Mouse (Mus musculus) hindbrain, postnatal 0 days (tissue): ENCODE results near the gene Pmpcb. TPM values are rescaled to one million over a fixed set of nuclear protein-coding genes. Genes with fewer than 3 reads are reported as not detected.

Experiments
- ATAC-seq: fragments of 200-750 bp; cut with Nextera tagmentation; 2 replicates; pipeline ENCODE4 v1.8.0; 2017; ENCODE audit warnings: mild to moderate bottlenecking, moderate TSS enrichment, moderate library complexity
- DNase-seq: peaks from one replicate; pipeline ENCODE4 v3.0.0-alpha.2; 2015; ENCODE audit warnings: low spot score
- H3K27ac ChIP-seq: fragments of 300-500 bp; sonication (generic); 2 replicates; pipeline ENCODE4 v1.5.1; 2014; ENCODE audit warnings: mild to moderate bottlenecking
- H3K27me3 ChIP-seq: fragments of 300-500 bp; sonication (generic); 2 replicates; pipeline ENCODE4 v1.6.1; 2014; ENCODE audit warnings: low read length, mixed read lengths; ENCODE audit not compliant: insufficient read depth
- H3K36me3 ChIP-seq: fragments of 300-500 bp; sonication (generic); 2 replicates; pipeline ENCODE4 v1.6.1; 2014; ENCODE audit warnings: low read length, mixed read lengths; ENCODE audit not compliant: insufficient read depth
- H3K4me1 ChIP-seq: fragments of 300-500 bp; sonication (generic); 2 replicates; pipeline ENCODE4 v1.6.1; 2014; ENCODE audit warnings: antibody characterized with exemption, low read length, mixed read lengths; ENCODE audit not compliant: insufficient read depth
- H3K4me2 ChIP-seq: fragments of 300-500 bp; sonication (generic); 2 replicates; pipeline ENCODE4 v1.6.1; 2014; ENCODE audit warnings: low read depth, mild to moderate bottlenecking, low read length, moderate library complexity, mixed read lengths
- H3K4me3 ChIP-seq: fragments of 300-500 bp; sonication (generic); 2 replicates; pipeline ENCODE4 v1.5.1; 2014; ENCODE audit warnings: low read length
- H3K9ac ChIP-seq: fragments of 300-500 bp; sonication (generic); replicated peaks from 2 replicates; pipeline ENCODE4 v1.6.1; 2014; ENCODE audit warnings: mild to moderate bottlenecking, low read length, moderate library complexity, mixed read lengths
- H3K9me3 ChIP-seq: fragments of 300-500 bp; sonication (generic); 2 replicates; pipeline ENCODE4 v1.6.1; 2016; ENCODE audit warnings: low read length, mixed read lengths
- CTCF ChIP-seq: IDR thresholded peaks from 2 replicates; pipeline ENCODE4 v1.5.1; 2016; ENCODE audit warnings: antibody characterized with exemption, control low read depth, low read depth
- WGBS: fragments of 180-500 bp; shearing (Covaris S2); extraction: QIAGEN DNeasy Blood & Tissue Kit; methylation state at CpG from one replicate; pipeline ENCODE4 v1.1.7; 2014; 5-methylcytosine and 5-hydroxymethylcytosine counted together
- polyA plus RNA-seq: library from polyadenylated mRNA; unstranded; fragments of >200 nt; fragmentation: Nextera tagmentation; extraction: Ambion mirVana; gene quantifications from 2 replicates; pipeline ENCODE4 v1.2.1, GENCODE M21; 2015
- total RNA-seq: library from RNA; depleted of rRNA; stranded (reverse); fragments of >200 nt; gene quantifications from 2 replicates; pipeline ENCODE4 v1.2.3, GENCODE M21; 2014

Pmpcb gene
- total and polyA plus RNA-seq, 2 experiments from 2014 or later: 64.9 to 128 TPM

- Histone ChIP-seq H3K9ac (no peak overlapping the region), H3K36me3 (peaks cover 46% of the 10 kb centered on the region), H3K27me3 (no peaks in the 10 kb centered on the region), H3K27ac (no peak overlapping the region), H3K4me1 (no peaks in the 10 kb centered on the region), H3K4me3 (no peak overlapping the region), H3K9me3 (no peaks in the 10 kb centered on the region), H3K4me2 (no peak overlapping the region)
- no peak for ATAC-seq
- no peak for TF ChIP-seq CTCF
- WGBS: 96% methylated on average over 6 of the region's 6 CpGs
- DNase-seq: no peak
These were observed 39.5 kb downstream of the Pmpcb start for GRCm38 (mm10) chr5:21776491-21776890.

GRCm38 (mm10) chr5:21784161-21785052 is 47.5 kb downstream of the Pmpcb start:
- H3K27ac ChIP-seq: peak overlapping the region; percentile 75
- H3K27me3 ChIP-seq: no peaks in the 10 kb centered on the region
- H3K4me2 ChIP-seq: peak overlapping the region; percentile 99
- H3K9ac ChIP-seq: peak overlapping the region; percentile 74
- peaks cover 9% of the 10 kb centered on the region for H3K4me1 ChIP-seq
- no peaks in the 10 kb centered on the region for H3K9me3 ChIP-seq
- H3K4me3 ChIP-seq: peak overlapping the region; percentile 91
- ATAC-seq (peak; percentile 85), DNase-seq (peak; percentile 33)
- WGBS: under 1% methylated on average over 50 of the region's 51 CpGs
- TF ChIP-seq CTCF: no peak
- peaks cover 32% of the 10 kb centered on the region for H3K36me3 ChIP-seq

- no peak for TF ChIP-seq CTCF
- Histone ChIP-seq H3K4me1 (peaks cover 9% of the 10 kb centered on the region), H3K4me2 (peak within 1 kb of the TSS; percentile 99), H3K36me3 (peaks cover 28% of the 10 kb centered on the region), H3K4me3 (peak within 1 kb of the TSS; percentile 91), H3K9me3 (no peaks in the 10 kb centered on the region), H3K9ac (peak within 1 kb of the TSS; percentile 78), H3K27ac (peak within 1 kb of the TSS; percentile 75), H3K27me3 (no peaks in the 10 kb centered on the region)
- WGBS: under 1% methylated on average over 35 of the region's 37 CpGs
- ATAC-seq (peak; percentile 96), DNase-seq (peak; percentile 96)
These were observed 48.1 kb downstream of the Pmpcb start, which contains the start of the genes Dnajc2 and Psmc2 for GRCm38 (mm10) chr5:21785053-21785452. Gene Dnajc2, minus strand, starts transcription at chr5:21785251. Gene Psmc2, plus strand, starts transcription at chr5:21785283.

- no peak overlapping the region for H3K27ac ChIP-seq
- 75% methylated on average over 7 of the region's 7 CpGs for WGBS
- no peaks in the 10 kb centered on the region for H3K27me3 ChIP-seq
- H3K36me3 ChIP-seq: peaks cover 21% of the 10 kb centered on the region
- peak overlapping the region; percentile 83; the same call in 1 of the 2 replicates for H3K4me2 ChIP-seq
- no peaks in the 10 kb centered on the region for H3K9me3 ChIP-seq
- no peak overlapping the region for H3K4me3 ChIP-seq
- H3K9ac ChIP-seq: no peak overlapping the region
- no peak for TF ChIP-seq CTCF
- no peak for ATAC-seq
- DNase-seq: no peak
- peaks cover 9% of the 10 kb centered on the region for H3K4me1 ChIP-seq
These were observed 48.8 kb downstream of the Pmpcb start for GRCm38 (mm10) chr5:21785776-21786175.

- no peak for TF ChIP-seq CTCF
- ATAC-seq (peak; percentile 91), DNase-seq (peak; percentile 95)
- Histone ChIP-seq H3K4me3 (peak overlapping the region; percentile 65), H3K27me3 (no peaks in the 10 kb centered on the region), H3K36me3 (peaks cover 13% of the 10 kb centered on the region), H3K9ac (peak overlapping the region; percentile 78), H3K27ac (peak overlapping the region; percentile 73), H3K4me1 (peaks cover 9% of the 10 kb centered on the region), H3K4me2 (peak overlapping the region; percentile 83), H3K9me3 (no peaks in the 10 kb centered on the region)
- 2% methylated on average over 51 of the region's 51 CpGs for WGBS
These were observed 49.6 kb downstream of the Pmpcb start for GRCm38 (mm10) chr5:21786258-21787185.
